In genomic region chr12:45080036-45080752, GRCm38 (mm10) we compare ENCODE assay signal across 21 mouse cellular contexts. TPM values are rescaled to one million over a fixed set of nuclear protein-coding genes. Genes with fewer than 3 reads are reported as not detected.
"Had no signal": no experiment of that assay in that cellular context is flagged by ENCODE, and none has a peak within 500 bp of the region (broad histone marks: within the 10 kb centered on the region; RNA-seq: fewer than 3 reads in every experiment).

No protein-coding gene starts in this region.

- H3K4me2 ChIP-seq: kidney, embryonic 15.5 days; limb, embryonic 13.5 days; liver, embryonic 12.5 days; liver, embryonic 15.5 days; midbrain, embryonic 11.5 days; neural tube, embryonic 12.5 days; neural tube, embryonic 15.5 days had no signal

- ATAC-seq: inflammation-experienced regulatory T-cells, adult 6 months; liver, embryonic 12.5 days had no signal

- H3K27ac ChIP-seq: kidney, embryonic 15.5 days; limb, embryonic 10.5 days; limb, embryonic 13.5 days; liver, embryonic 12.5 days; liver, embryonic 15.5 days; macrophage; neural tube, embryonic 12.5 days; neural tube, embryonic 15.5 days had no signal

- H3K36me3 ChIP-seq: kidney, embryonic 15.5 days; limb, embryonic 10.5 days; limb, embryonic 13.5 days; liver, embryonic 12.5 days; liver, embryonic 15.5 days; neural tube, embryonic 12.5 days; neural tube, embryonic 15.5 days had no signal

- H3K4me1 ChIP-seq: liver, embryonic 12.5 days; neural tube, embryonic 12.5 days had no signal

- H3K9ac ChIP-seq: kidney, embryonic 15.5 days; limb, embryonic 13.5 days; liver, embryonic 12.5 days; liver, embryonic 15.5 days; neural tube, embryonic 12.5 days; neural tube, embryonic 15.5 days had no signal

- H3K27me3 ChIP-seq: kidney, embryonic 15.5 days; limb, embryonic 13.5 days; neural tube, embryonic 12.5 days; neural tube, embryonic 15.5 days had no signal

- H3K4me3 ChIP-seq: kidney, embryonic 15.5 days; limb, embryonic 10.5 days; limb, embryonic 13.5 days; liver, embryonic 12.5 days; liver, embryonic 15.5 days; megakaryocyte, embryonic 14.5 days; neural tube, embryonic 12.5 days; neural tube, embryonic 15.5 days had no signal

- DNase-seq: kidney, adult 8-10 months; kidney, postnatal 10 days; kidney, postnatal 36 days; liver; lung, adult 18-20 months; midbrain, embryonic 14.5 days; right cerebral cortex, adult 18-20 months; right cerebral cortex, postnatal 25 days; spleen, adult 18-20 months; thymus, postnatal 25 days had no signal

- H3K9me3 ChIP-seq: kidney, embryonic 15.5 days; limb, embryonic 10.5 days; limb, embryonic 13.5 days; liver, embryonic 12.5 days; liver, embryonic 15.5 days; megakaryocyte, embryonic 14.5 days; neural tube, embryonic 12.5 days; neural tube, embryonic 15.5 days had no signal

RNA-seq across cellular contexts. Expression of gene Stxbp6, which starts 5.7 kb away (rescaled TPM):
- polyA plus RNA-seq: inflammation-experienced regulatory T-cells, adult 6 months had no signal
